Mouse (Mus musculus): ENCODE results near the gene Gm45062.

The Gm45062 gene

GRCm38 (mm10) chr6:8370624-8371023 is 111.4 kb downstream of the Gm45062 start:
- DNase-seq: no peak

GRCm38 (mm10) chr6:8373051-8373450 is 113.8 kb downstream of the Gm45062 start:
- no peak for DNase-seq

GRCm38 (mm10) chr6:8373851-8374250 is 114.6 kb downstream of the Gm45062 start:
- no peak for DNase-seq

- no peak for DNase-seq
Observed at GRCm38 (mm10) chr6:8374290-8374689, 115.0 kb downstream of the Gm45062 start.

- no peak for DNase-seq
Observed at GRCm38 (mm10) chr6:8374712-8375111, 115.5 kb downstream of the Gm45062 start.

- no peak for DNase-seq
Observed at GRCm38 (mm10) chr6:8376351-8376750, 117.1 kb downstream of the Gm45062 start.

- no peak for DNase-seq
Observed at GRCm38 (mm10) chr6:8377667-8378066, 118.4 kb downstream of the Gm45062 start.

- DNase-seq: no peak
Observed at GRCm38 (mm10) chr6:8389307-8389706, 130.1 kb downstream of the Gm45062 start.

- no peak for DNase-seq
Observed at GRCm38 (mm10) chr6:8390296-8390695, 131.0 kb downstream of the Gm45062 start.

- DNase-seq: no peak
Observed at GRCm38 (mm10) chr6:8390935-8391334, 131.7 kb downstream of the Gm45062 start.

GRCm38 (mm10) chr6:8393029-8393428 is 133.8 kb downstream of the Gm45062 start:
- DNase-seq: no peak

GRCm38 (mm10) chr6:8394044-8394443 is 134.8 kb downstream of the Gm45062 start:
- DNase-seq: no peak

- DNase-seq: no peak
Observed at GRCm38 (mm10) chr6:8395061-8395460, 135.8 kb downstream of the Gm45062 start.

- DNase-seq: no peak
Observed at GRCm38 (mm10) chr6:8397252-8397651, 138.0 kb downstream of the Gm45062 start.

- DNase-seq: no peak
Observed at GRCm38 (mm10) chr6:8399710-8400109, 140.5 kb downstream of the Gm45062 start.

- no peak for DNase-seq
Observed at GRCm38 (mm10) chr6:8403127-8403526, 143.9 kb downstream of the Gm45062 start.

GRCm38 (mm10) chr6:8405844-8406243 is 146.6 kb downstream of the Gm45062 start:
- DNase-seq: no peak

GRCm38 (mm10) chr6:8408332-8408731 is 149.1 kb downstream of the Gm45062 start:
- DNase-seq: no peak

- DNase-seq: no peak
Observed at GRCm38 (mm10) chr6:8409865-8410264, 150.6 kb downstream of the Gm45062 start.

- DNase-seq: no peak
Observed at GRCm38 (mm10) chr6:8412845-8413598, 153.8 kb downstream of the Gm45062 start.

GRCm38 (mm10) chr6:8414020-8414419 is 154.8 kb downstream of the Gm45062 start:
- no peak for DNase-seq

GRCm38 (mm10) chr6:8415823-8416222 is 156.6 kb downstream of the Gm45062 start:
- no peak for DNase-seq

- no peak for DNase-seq
Observed at GRCm38 (mm10) chr6:8416802-8417569, 157.7 kb downstream of the Gm45062 start.

- DNase-seq: no peak
Observed at GRCm38 (mm10) chr6:8419485-8420186, 160.4 kb downstream of the Gm45062 start.
